Mouse (Mus musculus): Measurements from ENCODE around the gene 9930021J03Rik.

DNA sequence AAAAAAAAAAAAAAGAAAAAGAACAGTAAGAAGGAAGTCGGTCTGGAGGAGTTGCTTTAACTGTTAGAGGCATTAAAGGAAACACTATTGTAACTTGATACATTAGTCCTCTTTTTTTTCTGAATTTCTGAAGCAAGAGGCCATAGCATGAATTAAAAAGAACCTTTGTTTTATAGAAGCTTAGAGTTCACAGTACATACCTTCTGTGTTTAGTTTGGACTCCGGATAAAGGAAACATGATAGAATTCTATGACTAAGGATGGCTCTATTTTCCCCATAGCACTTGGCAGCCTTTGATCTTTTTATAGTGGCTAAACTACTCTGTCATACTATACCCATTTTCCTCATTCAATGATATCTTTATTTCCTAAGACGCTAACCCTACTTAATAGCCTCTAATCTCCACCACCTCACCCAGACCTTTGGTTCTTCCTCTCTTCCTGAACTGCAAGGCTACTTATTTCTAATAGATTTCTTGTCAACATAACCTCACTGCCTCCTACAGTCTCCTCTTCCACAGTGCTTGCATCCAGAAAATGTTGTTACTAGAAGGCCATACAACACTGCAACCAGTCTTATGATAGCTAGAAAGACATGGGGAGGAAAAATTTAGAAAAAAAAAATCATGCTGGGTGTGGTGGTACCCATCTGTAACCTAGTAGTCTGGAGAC, 29.7 kb upstream of the 9930021J03Rik start:
- TF ChIP-seq POLR2A (IDR thresholded peaks at IDR 0.05; ENCODE audit: low read depth, low read length) (no peak), CTCF (IDR thresholded peaks at IDR 0.05; ENCODE audit: extremely low read depth, insufficient read depth, insufficient read length, insufficient replicate concordance) (no peak)

All from spleen, adult 2 months (tissue).